Mouse (Mus musculus): Measurements from ENCODE around the gene Crispld2.

The Crispld2 gene

GRCm38 (mm10) chr8:120067936-120068668 is 75.9 kb downstream of the Crispld2 start:
- no peak for DNase-seq (ENCODE audit: low spot score in 2 of 2)

- DNase-seq (ENCODE audit: low spot score in 2 of 2) = peak; percentile 82
Observed at GRCm38 (mm10) chr8:120071684-120072083, 79.4 kb downstream of the Crispld2 start.

GRCm38 (mm10) chr8:120072259-120072658 is 80.0 kb downstream of the Crispld2 start:
- DNase-seq (ENCODE audit: low spot score in 2 of 2) = no peak

- no peak for DNase-seq (ENCODE audit: low spot score in 2 of 2)
Observed at GRCm38 (mm10) chr8:120072827-120073226, 80.6 kb downstream of the Crispld2 start.

GRCm38 (mm10) chr8:120074516-120074915 is 82.3 kb downstream of the Crispld2 start:
- DNase-seq (ENCODE audit: low spot score in 2 of 2) = no peak

- no peak for DNase-seq (ENCODE audit: low spot score in 2 of 2)
Observed at GRCm38 (mm10) chr8:120075347-120075746, 83.1 kb downstream of the Crispld2 start.

GRCm38 (mm10) chr8:120078080-120078479 is 85.8 kb downstream of the Crispld2 start:
- DNase-seq (ENCODE audit: low spot score in 2 of 2) = peak; percentile 74 to 77

GRCm38 (mm10) chr8:120079361-120079760 is 87.1 kb downstream of the Crispld2 start:
- no peak for DNase-seq (ENCODE audit: low spot score in 2 of 2)

- DNase-seq (ENCODE audit: low spot score in 2 of 2) = no peak
Observed at GRCm38 (mm10) chr8:120083261-120083660, 91.0 kb downstream of the Crispld2 start.

GRCm38 (mm10) chr8:120084783-120085182 is 92.5 kb downstream of the Crispld2 start:
- DNase-seq (ENCODE audit: low spot score in 2 of 2) = peak in 1 of 2 experiments; percentile 28

- no peak for DNase-seq (ENCODE audit: low spot score in 2 of 2)
Observed at GRCm38 (mm10) chr8:120089511-120089910, 97.3 kb downstream of the Crispld2 start.

- no peak for DNase-seq (ENCODE audit: low spot score in 2 of 2)
Observed at GRCm38 (mm10) chr8:120091032-120091431, 98.8 kb downstream of the Crispld2 start.

GRCm38 (mm10) chr8:120093103-120093502 is 100.9 kb downstream of the Crispld2 start:
- DNase-seq (ENCODE audit: low spot score in 2 of 2) = no peak

- DNase-seq (ENCODE audit: low spot score in 2 of 2) = no peak
Observed at GRCm38 (mm10) chr8:120094801-120095200, 102.6 kb downstream of the Crispld2 start.

GRCm38 (mm10) chr8:120096486-120096885 is 104.2 kb downstream of the Crispld2 start:
- no peak for DNase-seq (ENCODE audit: low spot score in 2 of 2)

- DNase-seq (ENCODE audit: low spot score in 2 of 2) = no peak
Observed at GRCm38 (mm10) chr8:120100388-120101067, 108.3 kb downstream of the Crispld2 start.

- DNase-seq (ENCODE audit: low spot score in 2 of 2) = peak; percentile 87 to 88
Observed at GRCm38 (mm10) chr8:120101068-120101972, 109.1 kb downstream of the Crispld2 start, which contains the start of gene Zdhhc7. Zdhhc7 (minus strand) TSS chr8:120101482.

Measured in frontal cortex, postnatal 36 days (tissue).